Mouse (Mus musculus) limb, embryonic 11.5 days (tissue): ENCODE results near the gene Twf1. TPM values are rescaled to one million over a fixed set of nuclear protein-coding genes. Genes with fewer than 3 reads are reported as not detected.
A peak's percentile ranks its signal among the peaks of the same experiment; 100 is the strongest.

Experiments
- ATAC-seq: fragments of 200-750 bp; cut with Nextera tagmentation; 2 replicates; pipeline ENCODE4 v1.8.0; 2017; ENCODE audit warnings: low read depth; ENCODE audit not compliant: insufficient number of reproducible peaks, low FRiP score, low TSS enrichment
- DNase-seq: peaks from one replicate; pipeline ENCODE4 v3.0.0-alpha.2; 2015; ENCODE audit warnings: low spot score
- H3K27ac ChIP-seq: fragments of 300-500 bp; sonication (generic); replicated peaks from 2 replicates; pipeline ENCODE4 v1.5.1; 2014; ENCODE audit warnings: low read depth, mild to moderate bottlenecking, low read length
- H3K27me3 ChIP-seq: fragments of 300-500 bp; sonication (generic); 2 replicates; pipeline ENCODE4 v1.6.1; 2014; ENCODE audit warnings: mild to moderate bottlenecking, low read length, mixed read lengths; ENCODE audit not compliant: control insufficient read depth, insufficient read depth
- H3K36me3 ChIP-seq: fragments of 300-500 bp; sonication (generic); 2 replicates; pipeline ENCODE4 v1.6.1; 2014; ENCODE audit warnings: mild to moderate bottlenecking, low read length, moderate library complexity, mixed read lengths; ENCODE audit not compliant: control insufficient read depth, insufficient read depth
- H3K4me1 ChIP-seq: fragments of 300-500 bp; sonication (generic); 2 replicates; pipeline ENCODE4 v1.6.1; 2014; ENCODE audit warnings: low read length, mixed read lengths; ENCODE audit not compliant: control insufficient read depth, insufficient read depth
- H3K4me2 ChIP-seq: fragments of 300-500 bp; sonication (generic); 2 replicates; pipeline ENCODE4 v1.6.1; 2014; ENCODE audit warnings: low read depth, mild to moderate bottlenecking, moderate library complexity; ENCODE audit not compliant: severe bottlenecking
- H3K4me3 ChIP-seq: fragments of 300-500 bp; sonication (generic); 2 replicates; pipeline ENCODE4 v1.5.1; 2014; ENCODE audit warnings: low read depth, low read length
- H3K9ac ChIP-seq: fragments of 300-500 bp; sonication (generic); 2 replicates; pipeline ENCODE4 v1.6.1; 2014; ENCODE audit warnings: mild to moderate bottlenecking, low read length
- H3K9me3 ChIP-seq: fragments of 300-500 bp; sonication (generic); 2 replicates; pipeline ENCODE4 v1.6.1; 2016; ENCODE audit warnings: low read length; ENCODE audit not compliant: control insufficient read depth
- WGBS: fragments of 180-500 bp; shearing (Covaris S2); extraction: QIAGEN DNeasy Blood & Tissue Kit; methylation state at CpG from one replicate; pipeline ENCODE4 v1.1.7; 2014; 5-methylcytosine and 5-hydroxymethylcytosine counted together
- polyA plus RNA-seq: library from polyadenylated mRNA; unstranded; fragments of >200 nt; fragmentation: Nextera tagmentation; extraction: Ambion mirVana; gene quantifications from 2 replicates; pipeline ENCODE4 v1.2.1, GENCODE M21; 2014

Gene Twf1
- 64.4 and 65.1 TPM in 2 replicates for polyA plus RNA-seq

GRCm38 (mm10) chr15:94589219-94590075, at the start of gene Twf1:
Gene Twf1 (minus strand): TSS chr15:94589889.
- Histone ChIP-seq H3K9ac (peak within 1 kb of the TSS; percentile 87), H3K4me1 (no peaks in the 10 kb centered on the region), H3K9me3 (no peaks in the 10 kb centered on the region), H3K27ac (no peak within 1 kb of the TSS; the same call in 1 of the 2 replicates), H3K36me3 (peaks cover 4% of the 10 kb centered on the region; the same call in 1 of the 2 replicates), H3K4me3 (peak within 1 kb of the TSS; percentile 95), H3K27me3 (no peaks in the 10 kb centered on the region), H3K4me2 (peak within 1 kb of the TSS; percentile 64)
- peak; percentile 98 for DNase-seq
- ATAC-seq, result peak; percentile 99
- WGBS, result under 1% methylated on average over 66 of the region's 70 CpGs

- H3K9ac ChIP-seq, result no peak overlapping the region
- H3K9me3 ChIP-seq, result no peaks in the 10 kb centered on the region
- no peak overlapping the region for H3K4me2 ChIP-seq
- H3K27ac ChIP-seq, result no peak overlapping the region
- no peaks in the 10 kb centered on the region for H3K36me3 ChIP-seq
- 77% methylated on average over 2 of the region's 2 CpGs for WGBS
- no peak overlapping the region for H3K4me3 ChIP-seq
- no peak for ATAC-seq
- no peaks in the 10 kb centered on the region for H3K27me3 ChIP-seq
- no peaks in the 10 kb centered on the region for H3K4me1 ChIP-seq
- no peak for DNase-seq
Observed at GRCm38 (mm10) chr15:94639126-94639525, 49.4 kb upstream of the Twf1 start.

- ATAC-seq (no peak), DNase-seq (no peak)
- no peaks in the 10 kb centered on the region for H3K36me3 ChIP-seq
- no peaks in the 10 kb centered on the region for H3K4me1 ChIP-seq
- no peak overlapping the region for H3K4me3 ChIP-seq
- 91% methylated on average over 2 of the region's 2 CpGs for WGBS
- no peak overlapping the region for H3K27ac ChIP-seq
- no peak overlapping the region for H3K9ac ChIP-seq
- H3K9me3 ChIP-seq, result no peaks in the 10 kb centered on the region
- H3K4me2 ChIP-seq, result no peak overlapping the region
- H3K27me3 ChIP-seq, result no peaks in the 10 kb centered on the region
Observed at GRCm38 (mm10) chr15:94638207-94638606, 48.5 kb upstream of the Twf1 start.

- Histone ChIP-seq H3K36me3 (no peaks in the 10 kb centered on the region), H3K4me3 (no peak overlapping the region), H3K4me1 (no peaks in the 10 kb centered on the region), H3K27me3 (peaks cover 8% of the 10 kb centered on the region; the same call in 1 of the 2 replicates), H3K27ac (no peak overlapping the region), H3K4me2 (no peak overlapping the region), H3K9me3 (no peaks in the 10 kb centered on the region), H3K9ac (no peak overlapping the region)
- ATAC-seq, result no peak
- no peak for DNase-seq
- 74% methylated on average over 11 of the region's 11 CpGs for WGBS
Observed at GRCm38 (mm10) chr15:94634524-94634923, 44.8 kb upstream of the Twf1 start.

- DNase-seq (no peak), ATAC-seq (no peak)
- Histone ChIP-seq H3K27ac (no peak overlapping the region), H3K4me3 (no peak overlapping the region), H3K36me3 (no peaks in the 10 kb centered on the region), H3K4me2 (no peak overlapping the region), H3K9me3 (no peaks in the 10 kb centered on the region), H3K27me3 (peaks cover 14% of the 10 kb centered on the region; the same call in 1 of the 2 replicates), H3K4me1 (0 out of 2 replicates have a peak, but pooled peaks cover 2% of the 10 kb centered on the region), H3K9ac (no peak overlapping the region)
- WGBS, result 80% methylated on average over 4 of the region's 4 CpGs
Observed at GRCm38 (mm10) chr15:94630553-94630952, 40.9 kb upstream of the Twf1 start.

GRCm38 (mm10) chr15:94628830-94629601, 39.3 kb upstream of the Twf1 start, which contains the start of gene Tmem117:
Gene Tmem117 (plus strand): TSS chr15:94629232.
- under 1% methylated on average over 52 of the region's 96 CpGs for WGBS
- H3K4me1 ChIP-seq, result 0 out of 2 replicates have a peak, but pooled peaks cover 2% of the 10 kb centered on the region
- peak within 1 kb of the TSS; percentile 98 for H3K4me2 ChIP-seq
- H3K4me3 ChIP-seq, result peak within 1 kb of the TSS; percentile 49
- ATAC-seq, result peak; percentile 62
- peaks cover 14% of the 10 kb centered on the region; the same call in 1 of the 2 replicates for H3K27me3 ChIP-seq
- no peak within 1 kb of the TSS for H3K27ac ChIP-seq
- H3K9me3 ChIP-seq, result no peaks in the 10 kb centered on the region
- peak; percentile 58 for DNase-seq
- H3K9ac ChIP-seq, result peak within 1 kb of the TSS; percentile 77
- H3K36me3 ChIP-seq, result no peaks in the 10 kb centered on the region

GRCm38 (mm10) chr15:94628463-94628829, 38.8 kb upstream of the Twf1 start:
- Histone ChIP-seq H3K36me3 (no peaks in the 10 kb centered on the region), H3K27ac (no peak overlapping the region), H3K27me3 (peaks cover 14% of the 10 kb centered on the region; the same call in 1 of the 2 replicates), H3K4me2 (peak overlapping the region; percentile 98), H3K9me3 (no peaks in the 10 kb centered on the region), H3K4me3 (peak overlapping the region; percentile 49; the same call in 1 of the 2 replicates), H3K4me1 (0 out of 2 replicates have a peak, but pooled peaks cover 2% of the 10 kb centered on the region), H3K9ac (no peak overlapping the region; the same call in 1 of the 2 replicates)
- ATAC-seq (no peak), DNase-seq (no peak)
- 49% methylated on average over 2 of the region's 2 CpGs for WGBS

- ATAC-seq (no peak), DNase-seq (no peak)
- H3K9ac ChIP-seq, result no peak overlapping the region
- no peaks in the 10 kb centered on the region for H3K4me1 ChIP-seq
- H3K4me3 ChIP-seq, result no peak overlapping the region
- H3K27ac ChIP-seq, result no peak overlapping the region
- H3K4me2 ChIP-seq, result no peak overlapping the region
- no peaks in the 10 kb centered on the region for H3K9me3 ChIP-seq
- no peaks in the 10 kb centered on the region for H3K36me3 ChIP-seq
- no peaks in the 10 kb centered on the region for H3K27me3 ChIP-seq
Observed at GRCm38 (mm10) chr15:94620909-94621308, 31.2 kb upstream of the Twf1 start.
